Mouse (Mus musculus) hindbrain, embryonic 14.5 days (tissue): Measurements from ENCODE around the gene Tceal1. TPM values are rescaled to one million over a fixed set of nuclear protein-coding genes. Genes with fewer than 3 reads are reported as not detected.

Source experiments
- ATAC-seq: fragments of 200-750 bp; cut with Nextera tagmentation; 2 replicates; pipeline ENCODE4 v1.8.0; 2017; ENCODE audit warnings: moderate number of reproducible peaks, mild to moderate bottlenecking, moderate TSS enrichment, moderate library complexity; ENCODE audit not compliant: low FRiP score
- DNase-seq: peaks from one replicate; pipeline ENCODE4 v3.0.0-alpha.2; 2015; ENCODE audit warnings: low spot score
- H3K27ac ChIP-seq: fragments of 300-500 bp; sonication (generic); 2 replicates; pipeline ENCODE4 v1.5.1; 2014; ENCODE audit warnings: mild to moderate bottlenecking, moderate library complexity
- H3K27me3 ChIP-seq: fragments of 300-500 bp; sonication (generic); 2 replicates; pipeline ENCODE4 v1.6.1; 2014; ENCODE audit warnings: mild to moderate bottlenecking, low read length, mixed read lengths; ENCODE audit not compliant: control insufficient read depth, insufficient read depth
- H3K36me3 ChIP-seq: fragments of 300-500 bp; sonication (generic); replicated peaks from 2 replicates; pipeline ENCODE4 v1.6.1; 2014; ENCODE audit not compliant: control insufficient read depth, insufficient read depth
- H3K4me1 ChIP-seq: fragments of 300-500 bp; sonication (generic); replicated peaks from 2 replicates; pipeline ENCODE4 v1.6.1; 2014; ENCODE audit warnings: antibody characterized with exemption, low read length, mixed read lengths; ENCODE audit not compliant: control insufficient read depth, insufficient read depth
- H3K4me2 ChIP-seq: fragments of 300-500 bp; sonication (generic); replicated peaks from 2 replicates; pipeline ENCODE4 v1.6.1; 2014; ENCODE audit warnings: mild to moderate bottlenecking, moderate library complexity
- H3K4me3 ChIP-seq: fragments of 300-500 bp; sonication (generic); replicated peaks from 2 replicates; pipeline ENCODE4 v1.5.1; 2014; ENCODE audit warnings: mild to moderate bottlenecking, low read length
- H3K9ac ChIP-seq: fragments of 300-500 bp; sonication (generic); 2 replicates; pipeline ENCODE4 v1.6.1; 2014
- H3K9me3 ChIP-seq: fragments of 300-500 bp; sonication (generic); 2 replicates; pipeline ENCODE4 v1.6.1; 2016; ENCODE audit warnings: low read length; ENCODE audit not compliant: control insufficient read depth
- WGBS: fragments of 180-500 bp; shearing (Covaris S2); extraction: QIAGEN DNeasy Blood & Tissue Kit; methylation state at CpG from one replicate; pipeline ENCODE4 v1.1.7; 2014; 5-methylcytosine and 5-hydroxymethylcytosine counted together
- polyA plus RNA-seq: library from polyadenylated mRNA; unstranded; fragments of >200 nt; fragmentation: Nextera tagmentation; extraction: Ambion mirVana; gene quantifications from 2 replicates; pipeline ENCODE4 v1.2.1, GENCODE M21; 2014

Gene Tceal1
- polyA plus RNA-seq, 1 experiment from 2014 or later, result 24.6 TPM

GRCm38 (mm10) chrX:136743459-136743858, 35.7 kb downstream of the Tceal1 start, which contains the start of gene Morf4l2:
Gene Morf4l2 (minus strand): TSS chrX:136743690.
- peak within 1 kb of the TSS; percentile 62; the same call in 1 of the 2 replicates for H3K9ac ChIP-seq
- no peak for DNase-seq
- 94% methylated on average over 12 of the region's 12 CpGs for WGBS

GRCm38 (mm10) chrX:136744663-136745062, 36.9 kb downstream of the Tceal1 start:
- H3K27me3 ChIP-seq, result no peaks in the 10 kb centered on the region
- no peak overlapping the region for H3K27ac ChIP-seq
- DNase-seq (no peak), ATAC-seq (no peak)
- H3K4me1 ChIP-seq, result no peaks in the 10 kb centered on the region
- H3K9me3 ChIP-seq, result no peaks in the 10 kb centered on the region
- H3K4me2 ChIP-seq, result no peak overlapping the region
- no peak overlapping the region for H3K4me3 ChIP-seq
- WGBS, result 75% methylated on average over 8 of the region's 8 CpGs
- H3K9ac ChIP-seq, result no peak overlapping the region
- H3K36me3 ChIP-seq, result no peaks in the 10 kb centered on the region

More at GRCm38 (mm10) chrX:136743459-136743858, 35.7 kb downstream of the Tceal1 start, which contains the start of gene Morf4l2:
- Histone ChIP-seq H3K4me2 (peak within 1 kb of the TSS; percentile 59), H3K4me3 (peak within 1 kb of the TSS; percentile 54), H3K9me3 (no peaks in the 10 kb centered on the region), H3K4me1 (peaks cover 6% of the 10 kb centered on the region; the same call in 1 of the 2 replicates), H3K27me3 (no peaks in the 10 kb centered on the region), H3K36me3 (peaks cover 6% of the 10 kb centered on the region; the same call in 1 of the 2 replicates), H3K27ac (peak within 1 kb of the TSS; percentile 91)
- no peak for ATAC-seq

- DNase-seq (no peak), ATAC-seq (no peak)
- no peak overlapping the region for H3K4me3 ChIP-seq
- no peak overlapping the region for H3K9ac ChIP-seq
- no peak overlapping the region for H3K4me2 ChIP-seq
- no peaks in the 10 kb centered on the region for H3K27me3 ChIP-seq
- H3K9me3 ChIP-seq, result no peaks in the 10 kb centered on the region
- no peaks in the 10 kb centered on the region for H3K36me3 ChIP-seq
- no peaks in the 10 kb centered on the region for H3K4me1 ChIP-seq
- WGBS, result 82% methylated on average over 4 of the region's 4 CpGs
- H3K27ac ChIP-seq, result no peak overlapping the region
These were observed 41.5 kb downstream of the Tceal1 start for GRCm38 (mm10) chrX:136749329-136749728.

GRCm38 (mm10) chrX:136755464-136755863, 47.7 kb downstream of the Tceal1 start:
- 85% methylated on average over 3 of the region's 3 CpGs for WGBS
- ATAC-seq, result no peak
- no peaks in the 10 kb centered on the region for H3K36me3 ChIP-seq

More at GRCm38 (mm10) chrX:136755464-136755863, 47.7 kb downstream of the Tceal1 start:
- Histone ChIP-seq H3K4me3 (no peak overlapping the region), H3K4me2 (no peak overlapping the region), H3K4me1 (no peaks in the 10 kb centered on the region), H3K9me3 (no peaks in the 10 kb centered on the region), H3K9ac (no peak overlapping the region), H3K27me3 (no peaks in the 10 kb centered on the region), H3K27ac (no peak overlapping the region)
- no peak for DNase-seq

Other genes with a start within 250 kb of the Tceal1 start
- gene Kir3dl1, start 190.0 kb upstream of the Tceal1 start, polyA plus RNA-seq, result not detected in 2 replicates
- not detected in 2 replicates for gene Kir3dl2, start 163.9 kb upstream of the Tceal1 start, polyA plus RNA-seq
- gene Tceal3, start 117.1 kb upstream of the Tceal1 start, polyA plus RNA-seq, result 43.0 and 43.2 TPM in 2 replicates
- gene Morf4l2, start 35.7 kb downstream of the Tceal1 start, polyA plus RNA-seq, result 545 and 593 TPM in 2 replicates
- 0.11 TPM in 1 of 2 replicates, not detected in the other for gene Glra4, start 72.2 kb downstream of the Tceal1 start, polyA plus RNA-seq
- gene Plp1, start 114.7 kb downstream of the Tceal1 start, polyA plus RNA-seq, result 11.9 and 12.3 TPM in 2 replicates
- 23.8 and 25.8 TPM in 2 replicates for gene Rab9b, start 160.8 kb downstream of the Tceal1 start, polyA plus RNA-seq
- gene H2bfm, start 219.3 kb downstream of the Tceal1 start, polyA plus RNA-seq, result not detected in 2 replicates